Mouse (Mus musculus) heart, embryonic 16.5 days (tissue): ENCODE data around the gene Myl6b. TPM values are rescaled to one million over a fixed set of nuclear protein-coding genes. Genes with fewer than 3 reads are reported as not detected.

Experiments used
- ATAC-seq: fragments of 200-750 bp; cut with Nextera tagmentation; replicated peaks from 2 replicates; pipeline ENCODE4 v1.8.0; 2017; ENCODE audit warnings: moderate number of reproducible peaks; ENCODE audit not compliant: insufficient read depth, low FRiP score; ENCODE audit errors: extremely low read depth
- H3K27ac ChIP-seq: fragments of 300-500 bp; sonication (generic); 2 replicates; pipeline ENCODE4 v1.5.1; 2014; ENCODE audit warnings: mild to moderate bottlenecking, low read length, control low read depth, moderate library complexity
- H3K27me3 ChIP-seq: fragments of 300-500 bp; sonication (generic); 2 replicates; pipeline ENCODE4 v1.6.1; 2014; ENCODE audit warnings: low read length, mixed read lengths; ENCODE audit not compliant: control insufficient read depth, insufficient read depth
- H3K36me3 ChIP-seq: fragments of 300-500 bp; sonication (generic); 2 replicates; pipeline ENCODE4 v1.6.1; 2014; ENCODE audit not compliant: control insufficient read depth, insufficient read depth
- H3K4me1 ChIP-seq: fragments of 300-500 bp; sonication (generic); 2 replicates; pipeline ENCODE4 v1.6.1; 2014; ENCODE audit warnings: low read length, mixed read lengths; ENCODE audit not compliant: control insufficient read depth, insufficient read depth
- H3K4me2 ChIP-seq: fragments of 300-500 bp; sonication (generic); 2 replicates; pipeline ENCODE4 v1.6.1; 2014; ENCODE audit warnings: low read depth, mild to moderate bottlenecking, control low read depth, low read length
- H3K4me3 ChIP-seq: fragments of 300-500 bp; sonication (generic); 2 replicates; pipeline ENCODE4 v1.5.1; 2014; ENCODE audit warnings: mild to moderate bottlenecking, control low read depth, low read length
- H3K9ac ChIP-seq: fragments of 300-500 bp; sonication (generic); 2 replicates; pipeline ENCODE4 v1.6.1; 2014; ENCODE audit warnings: low read length, control low read depth
- H3K9me3 ChIP-seq: fragments of 300-500 bp; sonication (generic); replicated peaks from 2 replicates; pipeline ENCODE4 v1.6.1; 2016; ENCODE audit warnings: low read length; ENCODE audit not compliant: control insufficient read depth
- WGBS: fragments of 180-500 bp; shearing (Covaris S2); extraction: QIAGEN DNeasy Blood & Tissue Kit; methylation state at CpG from one replicate; pipeline ENCODE4 v1.1.7; 2014; 5-methylcytosine and 5-hydroxymethylcytosine counted together
- polyA plus RNA-seq: library from polyadenylated mRNA; unstranded; fragments of >200 nt; fragmentation: Nextera tagmentation; extraction: Ambion mirVana; gene quantifications from 2 replicates; pipeline ENCODE4 v1.2.1, GENCODE M21; 2015

The Myl6b gene
- polyA plus RNA-seq, 1 experiment from 2014 or later, result 4.4 TPM

DNA sequence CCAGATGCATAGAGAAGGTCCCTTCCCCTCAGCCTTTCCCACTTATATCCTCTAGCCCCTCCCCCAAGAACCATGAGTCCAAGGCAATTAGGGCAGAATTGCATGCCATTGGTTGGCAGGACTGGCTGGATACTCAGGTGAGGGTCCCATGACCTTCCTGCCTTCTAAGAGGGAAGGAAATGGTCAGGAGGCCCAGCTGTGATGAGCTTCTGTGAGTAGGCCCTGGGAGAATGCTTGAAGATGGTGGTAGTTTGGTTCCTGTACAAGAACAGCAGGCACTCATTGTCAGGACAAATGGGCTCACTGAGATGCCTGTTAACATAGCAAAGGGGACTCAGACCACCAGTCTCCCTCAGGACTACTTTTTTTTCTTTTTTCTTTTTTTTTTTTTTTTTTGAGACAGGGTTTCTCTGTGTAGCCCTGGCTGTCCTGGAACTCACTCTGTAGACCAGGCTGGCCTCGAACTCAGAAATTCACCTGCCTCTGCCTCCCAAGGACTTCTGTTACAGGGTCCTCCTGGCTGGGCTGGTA lies 39.9 kb upstream of the Myl6b start:
- H3K36me3 ChIP-seq, result peaks cover 7% of the 10 kb centered on the region; the same call in 1 of the 2 replicates
- peaks cover 4% of the 10 kb centered on the region; the same call in 1 of the 2 replicates for H3K4me1 ChIP-seq
- ATAC-seq, result no peak
- no peaks in the 10 kb centered on the region for H3K27me3 ChIP-seq
- WGBS, result 92% methylated on average over 1 of the region's 1 CpGs
- no peak overlapping the region for H3K4me3 ChIP-seq
- no peak overlapping the region for H3K4me2 ChIP-seq
- H3K27ac ChIP-seq, result no peak overlapping the region
- no peaks in the 10 kb centered on the region for H3K9me3 ChIP-seq
- H3K9ac ChIP-seq, result no peak overlapping the region

DNA sequence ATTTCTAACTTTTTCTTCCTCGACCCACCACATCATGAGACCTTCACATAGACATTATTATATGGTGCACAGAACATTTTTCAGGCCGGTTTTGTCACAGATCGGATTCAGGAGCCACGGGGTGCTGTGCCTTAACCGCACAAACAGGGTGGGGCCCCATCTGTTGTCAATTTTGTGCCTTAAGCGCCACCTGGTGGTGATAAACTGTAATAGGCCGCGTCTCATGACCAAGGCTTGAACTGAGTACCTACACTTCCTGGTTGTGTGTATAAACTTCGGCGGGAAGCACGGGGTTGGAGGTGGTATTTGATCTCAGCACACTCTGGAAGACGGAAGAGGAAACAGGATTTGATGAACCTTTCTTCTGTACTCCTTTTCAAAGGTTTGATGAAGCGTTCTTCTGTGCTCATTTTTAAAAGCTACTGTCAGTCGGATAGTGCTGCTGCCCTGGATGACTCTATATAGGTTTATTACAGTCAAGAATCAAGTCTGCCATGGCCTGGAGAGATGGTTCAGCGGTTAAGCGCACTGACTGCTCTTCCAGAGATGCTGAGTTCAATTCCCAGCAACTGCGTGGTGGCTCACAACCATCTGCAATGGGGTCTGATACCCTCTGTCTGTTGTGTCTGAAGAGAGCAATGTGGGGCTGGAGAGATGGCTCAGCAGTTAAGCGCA lies 37.9 kb upstream of the Myl6b start:
- ATAC-seq, result peak; percentile 95

GRCm38 (mm10) chr10:128535624-128536265 lies 37.3 kb upstream of the Myl6b start:
- ATAC-seq, result 0 out of 2 replicates have a peak, but pooled peaks have one; percentile 12
- no peaks in the 10 kb centered on the region for H3K9me3 ChIP-seq
- peaks cover 4% of the 10 kb centered on the region; the same call in 1 of the 2 replicates for H3K4me1 ChIP-seq
- peak overlapping the region; percentile 27 for H3K4me3 ChIP-seq
- no peaks in the 10 kb centered on the region for H3K27me3 ChIP-seq
- H3K9ac ChIP-seq, result peak overlapping the region; percentile 42
- no peaks in the 10 kb centered on the region for H3K36me3 ChIP-seq
- WGBS, result 79% methylated on average over 4 of the region's 4 CpGs
- H3K4me2 ChIP-seq, result peak overlapping the region; percentile 61
- H3K27ac ChIP-seq, result peak overlapping the region; percentile 45; the same call in 1 of the 2 replicates

More for the DNA sequence above, 37.9 kb upstream of the Myl6b start:
- peak overlapping the region; percentile 61 for H3K4me2 ChIP-seq
- no peaks in the 10 kb centered on the region for H3K9me3 ChIP-seq
- H3K9ac ChIP-seq, result peak overlapping the region; percentile 52
- H3K4me3 ChIP-seq, result peak overlapping the region; percentile 27
- WGBS, result 15% methylated on average over 18 of the region's 18 CpGs
- 0 out of 2 replicates have a peak overlapping the region, but pooled peaks have one; percentile 45 for H3K27ac ChIP-seq
- no peaks in the 10 kb centered on the region for H3K27me3 ChIP-seq
- H3K36me3 ChIP-seq, result no peaks in the 10 kb centered on the region
- H3K4me1 ChIP-seq, result peaks cover 4% of the 10 kb centered on the region; the same call in 1 of the 2 replicates

- Histone ChIP-seq H3K9ac (no peak overlapping the region), H3K27ac (no peak overlapping the region), H3K27me3 (no peaks in the 10 kb centered on the region), H3K4me3 (no peak overlapping the region), H3K4me2 (no peak overlapping the region), H3K36me3 (no peaks in the 10 kb centered on the region), H3K4me1 (peaks cover 4% of the 10 kb centered on the region; the same call in 1 of the 2 replicates), H3K9me3 (no peaks in the 10 kb centered on the region)
- 87% methylated on average over 2 of the region's 2 CpGs for WGBS
- ATAC-seq, result no peak
Measured at GRCm38 (mm10) chr10:128535206-128535605, 36.7 kb upstream of the Myl6b start.

- H3K9ac ChIP-seq, result peak overlapping the region; percentile 61
- peak overlapping the region; percentile 81 for H3K27ac ChIP-seq
- peak overlapping the region; percentile 99 for H3K4me2 ChIP-seq
- H3K27me3 ChIP-seq, result no peaks in the 10 kb centered on the region
- peak overlapping the region; percentile 95 for H3K4me3 ChIP-seq
- ATAC-seq, result no peak
- H3K4me1 ChIP-seq, result peaks cover 7% of the 10 kb centered on the region
- WGBS, result 26% methylated on average over 28 of the region's 28 CpGs
- H3K9me3 ChIP-seq, result no peaks in the 10 kb centered on the region
- peaks cover 2% of the 10 kb centered on the region for H3K36me3 ChIP-seq
Measured at GRCm38 (mm10) chr10:128526366-128527356, 28.2 kb upstream of the Myl6b start.

GRCm38 (mm10) chr10:128525671-128526308 lies 27.3 kb upstream of the Myl6b start, which contains the start of gene Esyt1:
TSS of gene Esyt1 (minus strand) at chr10:128525871.
- Histone ChIP-seq H3K27me3 (no peaks in the 10 kb centered on the region), H3K4me3 (peak within 1 kb of the TSS; percentile 95), H3K9me3 (no peaks in the 10 kb centered on the region), H3K27ac (peak within 1 kb of the TSS; percentile 88), H3K36me3 (peaks cover 9% of the 10 kb centered on the region), H3K9ac (peak within 1 kb of the TSS; percentile 91), H3K4me2 (peak within 1 kb of the TSS; percentile 99), H3K4me1 (peaks cover 7% of the 10 kb centered on the region)
- under 1% methylated on average over 37 of the region's 37 CpGs for WGBS
- peak; percentile 98 for ATAC-seq

GRCm38 (mm10) chr10:128524732-128525662 lies 26.5 kb upstream of the Myl6b start:
- under 1% methylated on average over 58 of the region's 58 CpGs for WGBS
- ATAC-seq, result peak; percentile 20

More at GRCm38 (mm10) chr10:128524732-128525662, 26.5 kb upstream of the Myl6b start:
- H3K27ac ChIP-seq, result peak overlapping the region; percentile 88
- peaks cover 13% of the 10 kb centered on the region for H3K36me3 ChIP-seq
- peak overlapping the region; percentile 91 for H3K9ac ChIP-seq
- peaks cover 7% of the 10 kb centered on the region for H3K4me1 ChIP-seq
- peak overlapping the region; percentile 95 for H3K4me3 ChIP-seq
- H3K27me3 ChIP-seq, result no peaks in the 10 kb centered on the region
- no peaks in the 10 kb centered on the region for H3K9me3 ChIP-seq
- H3K4me2 ChIP-seq, result peak overlapping the region; percentile 99
